Mouse (Mus musculus) neutrophil, adult 65 days (primary cell): ENCODE data around the gene Lipe. TPM values are rescaled to one million over a fixed set of nuclear protein-coding genes. Genes with fewer than 3 reads are reported as not detected.

Experiments
- total RNA-seq: library from RNA; stranded (reverse); gene quantifications from 2 replicates; pipeline ENCODE4 v1.2.4, GENCODE M21; 2023

Lipe gene
- 49.2 and 51.6 TPM in 2 replicates for total RNA-seq

GRCm38 (mm10) chr7:25398610-25399009, at the start of gene Lipe:
TSS of gene Lipe (minus strand) at chr7:25398710.

GRCm38 (mm10) chr7:25412833-25413441, 14.4 kb upstream of the Lipe start, which contains the start of gene Cxcl17:
TSS of gene Cxcl17 (minus strand) at chr7:25412886.

GRCm38 (mm10) chr7:25369058-25369749, 29.3 kb downstream of the Lipe start, which contains the start of gene Cnfn:
TSS of gene Cnfn (minus strand) at chr7:25369724.

Other genes starting within 250 kb of the Lipe start
- 7.4 and 8.8 TPM in 2 replicates for gene Pou2f2, start 219.0 kb downstream of the Lipe start, total RNA-seq
- 228 and 310 TPM in 2 replicates for gene Dedd2, start 178.1 kb downstream of the Lipe start, total RNA-seq
- gene Zfp526, start 177.3 kb downstream of the Lipe start, total RNA-seq, result 7.1 and 8.5 TPM in 2 replicates
- gene Gsk3a, start 160.9 kb downstream of the Lipe start, total RNA-seq, result 66.1 and 79.7 TPM in 2 replicates
- gene Erf, start 147.9 kb downstream of the Lipe start, total RNA-seq, result 7.6 and 9.5 TPM in 2 replicates
- 191 and 236 TPM in 2 replicates for gene Cic, start 131.0 kb downstream of the Lipe start, total RNA-seq
- 4.6 and 9.4 TPM in 2 replicates for gene Pafah1b3, start 100.7 kb downstream of the Lipe start, total RNA-seq
- not detected in 2 replicates for gene Prr19, start 97.3 kb downstream of the Lipe start, total RNA-seq
- not detected in 2 replicates for gene Tmem145, start 92.6 kb downstream of the Lipe start, total RNA-seq
- gene Megf8, start 81.5 kb downstream of the Lipe start, total RNA-seq, result 1.9 and 3.2 TPM in 2 replicates
- gene Cnfn, start 29.0 kb downstream of the Lipe start, total RNA-seq, result not detected in 2 replicates
- gene Cxcl17, start 14.2 kb upstream of the Lipe start, total RNA-seq, result not detected in 2 replicates
- gene Ceacam1, start 78.9 kb upstream of the Lipe start, total RNA-seq, result 225 and 283 TPM in 2 replicates
- gene Ceacam2, start 141.1 kb upstream of the Lipe start, total RNA-seq, result 31.1 and 36.1 TPM in 2 replicates
- gene Erich4, start 217.2 kb upstream of the Lipe start, total RNA-seq, result not detected in 2 replicates
- gene Dmac2, start 220.7 kb upstream of the Lipe start, total RNA-seq, result 22.0 and 31.8 TPM in 2 replicates
- gene B3gnt8, start 227.9 kb upstream of the Lipe start, total RNA-seq, result 14.4 and 15.7 TPM in 2 replicates